Mouse (Mus musculus) stomach, embryonic 14.5 days (tissue): Measurements from ENCODE around the gene Tenm4. TPM values are rescaled to one million over a fixed set of nuclear protein-coding genes. Genes with fewer than 3 reads are reported as not detected.

Experiments used
- ATAC-seq: fragments of 200-750 bp; cut with Nextera tagmentation; 2 replicates; pipeline ENCODE4 v1.8.0; 2017; ENCODE audit warnings: low read depth, moderate TSS enrichment; ENCODE audit not compliant: insufficient number of reproducible peaks, insufficient read depth, low FRiP score
- H3K27ac ChIP-seq: fragments of 300-500 bp; sonication (generic); 2 replicates; pipeline ENCODE4 v1.5.1; 2014; ENCODE audit warnings: mild to moderate bottlenecking, low read length, moderate library complexity, mixed read lengths
- H3K27me3 ChIP-seq: fragments of 300-500 bp; sonication (generic); 2 replicates; pipeline ENCODE4 v1.6.1; 2014; ENCODE audit warnings: low read length, control low read depth, mixed read lengths; ENCODE audit not compliant: control insufficient read depth, insufficient read depth
- H3K36me3 ChIP-seq: fragments of 300-500 bp; sonication (generic); 2 replicates; pipeline ENCODE4 v1.6.1; 2014; ENCODE audit warnings: mild to moderate bottlenecking, control low read depth, low read length, moderate library complexity, mixed read lengths; ENCODE audit not compliant: control insufficient read depth, insufficient read depth
- H3K4me1 ChIP-seq: fragments of 300-500 bp; sonication (generic); 2 replicates; pipeline ENCODE4 v1.6.1; 2014; ENCODE audit warnings: low read length, control low read depth, mixed read lengths; ENCODE audit not compliant: control insufficient read depth, insufficient read depth
- H3K4me2 ChIP-seq: fragments of 300-500 bp; sonication (generic); replicated peaks from 2 replicates; pipeline ENCODE4 v1.6.1; 2014; ENCODE audit warnings: low read depth, low read length, control low read depth
- H3K4me3 ChIP-seq: fragments of 300-500 bp; sonication (generic); 2 replicates; pipeline ENCODE4 v1.5.1; 2014; ENCODE audit warnings: low read depth, low read length, control low read depth
- H3K9ac ChIP-seq: fragments of 300-500 bp; sonication (generic); replicated peaks from 2 replicates; pipeline ENCODE4 v1.6.1; 2014; ENCODE audit warnings: low read depth, mild to moderate bottlenecking, control low read depth, low read length, moderate library complexity, mixed read lengths
- H3K9me3 ChIP-seq: fragments of 300-500 bp; sonication (generic); 2 replicates; pipeline ENCODE4 v1.6.1; 2016; ENCODE audit warnings: low read depth, low read length, control low read depth; ENCODE audit not compliant: control insufficient read depth
- WGBS: fragments of 180-500 bp; shearing (Covaris S2); extraction: QIAGEN DNeasy Blood & Tissue Kit; methylation state at CpG from one replicate; pipeline ENCODE4 v1.1.7; 2014; 5-methylcytosine and 5-hydroxymethylcytosine counted together
- polyA plus RNA-seq: library from polyadenylated mRNA; unstranded; fragments of >200 nt; fragmentation: Nextera tagmentation; extraction: Ambion mirVana; gene quantifications from 2 replicates; pipeline ENCODE4 v1.2.1, GENCODE M21; 2014

Tenm4 gene
- polyA plus RNA-seq, 1 experiment from 2014 or later = 28.8 TPM

GRCm38 (mm10) chr7:96718201-96719155 is 547.4 kb downstream of the Tenm4 start:
- Histone ChIP-seq H3K4me3 (no peak overlapping the region), H3K4me2 (no peak overlapping the region), H3K27ac (no peak overlapping the region), H3K9ac (no peak overlapping the region), H3K9me3 (no peaks in the 10 kb centered on the region), H3K36me3 (no peaks in the 10 kb centered on the region), H3K4me1 (no peaks in the 10 kb centered on the region; the same call in 1 of the 2 replicates), H3K27me3 (no peaks in the 10 kb centered on the region)
- 50% methylated on average over 14 of the region's 14 CpGs for WGBS
- no peak for ATAC-seq

GRCm38 (mm10) chr7:96719926-96720325 is 548.9 kb downstream of the Tenm4 start:
- no peak overlapping the region for H3K4me3 ChIP-seq
- H3K4me1 ChIP-seq = no peaks in the 10 kb centered on the region; the same call in 1 of the 2 replicates
- no peak for ATAC-seq
- no peak overlapping the region for H3K27ac ChIP-seq
- no peaks in the 10 kb centered on the region for H3K36me3 ChIP-seq
- 60% methylated on average over 1 of the region's 1 CpGs for WGBS
- H3K9me3 ChIP-seq = no peaks in the 10 kb centered on the region
- no peak overlapping the region for H3K9ac ChIP-seq
- no peaks in the 10 kb centered on the region for H3K27me3 ChIP-seq
- no peak overlapping the region for H3K4me2 ChIP-seq

- 54% methylated on average over 5 of the region's 5 CpGs for WGBS
- Histone ChIP-seq H3K4me3 (no peak overlapping the region), H3K36me3 (no peaks in the 10 kb centered on the region), H3K9me3 (no peaks in the 10 kb centered on the region), H3K27me3 (no peaks in the 10 kb centered on the region), H3K27ac (no peak overlapping the region), H3K4me2 (no peak overlapping the region), H3K9ac (no peak overlapping the region), H3K4me1 (no peaks in the 10 kb centered on the region; the same call in 1 of the 2 replicates)
- ATAC-seq = no peak
Observed at GRCm38 (mm10) chr7:96720465-96720864, 549.4 kb downstream of the Tenm4 start.

- H3K36me3 ChIP-seq = no peaks in the 10 kb centered on the region
- no peak overlapping the region for H3K27ac ChIP-seq
- H3K4me2 ChIP-seq = no peak overlapping the region
- WGBS = 39% methylated on average over 3 of the region's 3 CpGs
- H3K27me3 ChIP-seq = no peaks in the 10 kb centered on the region
- H3K9ac ChIP-seq = no peak overlapping the region
- H3K4me1 ChIP-seq = no peaks in the 10 kb centered on the region; the same call in 1 of the 2 replicates
- no peaks in the 10 kb centered on the region for H3K9me3 ChIP-seq
- no peak for ATAC-seq
- H3K4me3 ChIP-seq = no peak overlapping the region
Observed at GRCm38 (mm10) chr7:96722796-96723195, 551.8 kb downstream of the Tenm4 start.

- Histone ChIP-seq H3K9me3 (no peaks in the 10 kb centered on the region), H3K27me3 (no peaks in the 10 kb centered on the region), H3K27ac (no peak overlapping the region), H3K4me3 (no peak overlapping the region), H3K4me2 (no peak overlapping the region), H3K36me3 (no peaks in the 10 kb centered on the region), H3K9ac (no peak overlapping the region), H3K4me1 (no peaks in the 10 kb centered on the region)
- no peak for ATAC-seq
- 90% methylated on average over 5 of the region's 5 CpGs for WGBS
Observed at GRCm38 (mm10) chr7:96725603-96726002, 554.6 kb downstream of the Tenm4 start.

- Histone ChIP-seq H3K4me1 (no peaks in the 10 kb centered on the region), H3K4me3 (no peak overlapping the region), H3K27ac (no peak overlapping the region), H3K36me3 (no peaks in the 10 kb centered on the region), H3K4me2 (no peak overlapping the region), H3K9me3 (no peaks in the 10 kb centered on the region), H3K27me3 (no peaks in the 10 kb centered on the region), H3K9ac (no peak overlapping the region)
- no peak for ATAC-seq
- 87% methylated on average over 1 of the region's 1 CpGs for WGBS
Observed at GRCm38 (mm10) chr7:96730360-96730759, 559.3 kb downstream of the Tenm4 start.

- Histone ChIP-seq H3K4me1 (no peaks in the 10 kb centered on the region), H3K9ac (no peak overlapping the region), H3K27me3 (no peaks in the 10 kb centered on the region), H3K27ac (no peak overlapping the region), H3K36me3 (no peaks in the 10 kb centered on the region), H3K4me2 (no peak overlapping the region), H3K9me3 (no peaks in the 10 kb centered on the region), H3K4me3 (no peak overlapping the region)
- 88% methylated on average over 4 of the region's 4 CpGs for WGBS
- no peak for ATAC-seq
Observed at GRCm38 (mm10) chr7:96731947-96732346, 560.9 kb downstream of the Tenm4 start.

- H3K27ac ChIP-seq = no peak overlapping the region
Observed at GRCm38 (mm10) chr7:96734315-96735058, 563.4 kb downstream of the Tenm4 start.

More at GRCm38 (mm10) chr7:96734315-96735058, 563.4 kb downstream of the Tenm4 start:
- no peak overlapping the region for H3K4me2 ChIP-seq
- H3K9me3 ChIP-seq = no peaks in the 10 kb centered on the region
- 78% methylated on average over 7 of the region's 7 CpGs for WGBS
- no peaks in the 10 kb centered on the region for H3K4me1 ChIP-seq
- no peaks in the 10 kb centered on the region for H3K36me3 ChIP-seq
- H3K4me3 ChIP-seq = no peak overlapping the region
- ATAC-seq = no peak
- no peak overlapping the region for H3K9ac ChIP-seq
- H3K27me3 ChIP-seq = no peaks in the 10 kb centered on the region
